Mouse (Mus musculus): ENCODE data around the gene Ranbp3.

DNA sequence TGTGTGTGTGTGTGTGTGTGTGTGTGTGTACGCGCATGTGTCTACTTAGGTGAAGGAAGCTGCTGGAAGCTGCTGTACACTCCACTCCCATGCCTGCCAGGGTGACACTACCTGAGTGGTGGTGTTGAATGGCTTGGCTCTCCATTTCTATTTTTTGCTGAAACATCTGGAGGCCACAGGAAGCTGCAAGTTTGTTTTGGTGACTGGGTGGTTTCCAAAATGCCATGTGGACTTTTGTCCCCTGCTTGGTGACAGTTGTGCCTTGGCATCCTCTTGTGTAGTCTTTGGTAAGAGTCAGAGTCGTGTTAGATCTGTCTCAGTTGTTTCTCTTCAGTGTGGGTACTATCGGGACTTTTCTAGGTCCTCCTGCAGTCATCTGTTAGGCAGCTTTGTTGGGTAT is 13.7 kb downstream of the Ranbp3 start:
- TF ChIP-seq POLR2A (IDR thresholded peaks at IDR 0.05; ENCODE audit: insufficient read length, low read depth), result no peak
- TF ChIP-seq CEBPB (IDR thresholded peaks at IDR 0.05; ENCODE audit: insufficient read depth, poor library complexity, severe bottlenecking), result no peak
- TF ChIP-seq USF1 (IDR thresholded peaks at IDR 0.05; ENCODE audit: low read depth), result no peak
- TF ChIP-seq MYOD1 (IDR thresholded peaks at IDR 0.05; ENCODE audit: control insufficient read depth in 1 of 3, insufficient read length in 2 of 3, low read depth in 2 of 3), result no peak
